Mouse (Mus musculus) brain, embryonic 14.5 days (tissue): ENCODE data around the gene Btbd11.

ENCODE experiments used
- CTCF ChIP-seq: fragments of 200-500 bp; IDR thresholded peaks from 2 replicates; pipeline ENCODE4 v1.5.1; 2012; ENCODE audit warnings: inconsistent platforms, mild to moderate bottlenecking, moderate library complexity, borderline replicate concordance; ENCODE audit not compliant: insufficient read depth, insufficient read length; ENCODE audit errors: extremely low read depth
- POLR2A ChIP-seq: fragments of 200-500 bp; IDR thresholded peaks from 2 replicates; pipeline ENCODE4 v1.6.1; 2012; ENCODE audit warnings: mild to moderate bottlenecking, inconsistent platforms, borderline replicate concordance; ENCODE audit not compliant: poor library complexity, insufficient read depth, insufficient read length, severe bottlenecking; ENCODE audit errors: extremely low read depth

DNA sequence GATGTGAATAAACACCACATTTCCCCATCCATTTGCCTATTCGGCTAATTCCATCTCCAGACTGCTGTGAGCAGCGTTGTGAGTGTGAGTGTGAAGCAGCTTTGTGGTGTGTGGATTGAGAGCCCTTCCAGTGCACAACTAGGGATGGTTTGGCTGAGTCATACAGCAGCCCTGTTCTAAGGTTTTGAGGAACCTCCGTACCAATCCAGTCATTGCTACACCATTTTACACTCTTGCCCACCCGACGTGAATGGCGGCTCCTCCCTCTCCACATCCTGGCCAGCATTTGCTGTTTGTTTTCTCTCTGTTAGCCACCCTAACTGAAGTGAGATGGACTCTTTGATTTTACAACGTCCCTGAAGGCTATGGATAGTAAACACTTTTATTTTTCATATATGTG is 186.0 kb downstream of the Btbd11 start:
- TF ChIP-seq CTCF: no peak
- TF ChIP-seq POLR2A: no peak
